Comparison of ENCODE assay signal across 18 mouse cellular contexts in the genomic region with DNA sequence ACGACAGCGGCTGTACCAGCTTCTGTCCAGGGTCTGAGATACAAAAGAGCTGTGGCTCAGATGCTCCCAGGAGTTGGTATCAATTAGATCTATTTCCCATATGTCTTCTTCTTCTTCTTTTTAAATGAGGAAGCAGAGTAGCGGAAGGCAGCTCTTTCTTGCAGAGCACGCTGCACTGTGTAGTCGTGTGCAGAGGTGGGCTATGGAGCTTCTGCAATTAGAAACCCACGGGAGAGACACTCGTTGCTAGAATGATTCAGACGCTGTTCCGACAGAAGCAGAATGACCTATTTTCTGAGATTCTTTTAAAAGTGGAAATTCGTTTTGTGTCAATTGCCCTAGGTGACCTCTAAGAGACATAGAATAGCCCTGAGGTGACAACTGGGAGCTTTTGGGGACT.
"Had no signal": no experiment of that assay in that cellular context is flagged by ENCODE, and none has a peak within 500 bp of the region (broad histone marks: within the 10 kb centered on the region; RNA-seq: fewer than 3 reads in every experiment).

No protein-coding gene starts in this region.

- DNase-seq: kidney, adult 8-10 months; kidney, postnatal 36 days; layer of hippocampus, adult 9-11 months; layer of hippocampus, postnatal 36 days; lung, embryonic 14.5 days; lung, postnatal 10 days; lung, postnatal 4 days; midbrain, embryonic 14.5 days; thymus, adult 2 months; thymus, postnatal 25 days had no signal

- H3K27ac ChIP-seq: kidney, postnatal 0 days; limb, embryonic 15.5 days; liver, embryonic 12.5 days; midbrain, embryonic 10.5 days; neural tube, embryonic 15.5 days had no signal

- H3K9ac ChIP-seq: limb, embryonic 15.5 days; liver, embryonic 12.5 days; lung, embryonic 14.5 days; neural tube, embryonic 15.5 days had no signal

- ATAC-seq: inflammation-experienced regulatory T-cells, adult 6 months; intestine, postnatal 0 days; liver, embryonic 12.5 days had no signal

- H3K36me3 ChIP-seq: limb, embryonic 15.5 days; liver, embryonic 12.5 days; midbrain, embryonic 10.5 days; neural tube, embryonic 15.5 days had no signal

- H3K9me3 ChIP-seq: limb, embryonic 15.5 days; liver, embryonic 12.5 days; midbrain, embryonic 10.5 days; neural tube, embryonic 15.5 days had no signal

- H3K4me2 ChIP-seq: limb, embryonic 15.5 days; liver, embryonic 12.5 days; lung, embryonic 14.5 days; neural tube, embryonic 15.5 days had no signal

- H3K27me3 ChIP-seq: limb, embryonic 15.5 days; liver, embryonic 12.5 days; neural tube, embryonic 15.5 days had no signal

- H3K4me3 ChIP-seq: limb, embryonic 15.5 days; liver, embryonic 12.5 days; midbrain, embryonic 10.5 days; myocyte; neural tube, embryonic 15.5 days had no signal

- H3K4me1 ChIP-seq: limb, embryonic 15.5 days; liver, embryonic 12.5 days; midbrain, embryonic 10.5 days had no signal
